Mouse (Mus musculus): ENCODE measurements around the gene Selenon. TPM values are rescaled to one million over a fixed set of nuclear protein-coding genes. Genes with fewer than 3 reads are reported as not detected.

The Selenon gene
- total RNA-seq, 2 experiments from 2014 or later, result 4.4 to 6.3 TPM

- DNase-seq, result peak; percentile 85
- no peak for TF ChIP-seq CTCF (IDR thresholded peaks at IDR 0.05)
- peak overlapping the region; percentile 86 for H3K4me3 ChIP-seq
- H3K27ac ChIP-seq, result peak overlapping the region; percentile 96
- intact Hi-C loops (cut with DNase I), result no loop called here
Measured at GRCm38 (mm10) chr4:134534124-134534886, 17.7 kb downstream of the Selenon start.

GRCm38 (mm10) chr4:134533421-134533820, 18.5 kb downstream of the Selenon start:
- DNase-seq, result no peak
- Histone ChIP-seq H3K4me3 (peak overlapping the region; percentile 86), H3K27ac (peak overlapping the region; percentile 96)
- intact Hi-C loops (cut with DNase I), result no loop called here
- TF ChIP-seq CTCF (IDR thresholded peaks at IDR 0.05), result no peak

- TF ChIP-seq CTCF (IDR thresholded peaks at IDR 0.05), result no peak
- Histone ChIP-seq H3K27ac (no peak overlapping the region), H3K4me3 (no peak overlapping the region)
- no peak for DNase-seq
- intact Hi-C loops (cut with DNase I), result no loop called here
Measured at GRCm38 (mm10) chr4:134532928-134533327, 19.0 kb downstream of the Selenon start.

GRCm38 (mm10) chr4:134526220-134526619, 25.7 kb downstream of the Selenon start:
- TF ChIP-seq CTCF (IDR thresholded peaks at IDR 0.05), result no peak
- no peak overlapping the region for H3K4me3 ChIP-seq
- intact Hi-C loops (cut with DNase I), result no loop called here
- H3K27ac ChIP-seq, result no peak overlapping the region
- no peak for DNase-seq

- intact Hi-C loops (cut with DNase I), result no loop called here
- no peak overlapping the region for H3K4me3 ChIP-seq
- no peak for TF ChIP-seq CTCF (IDR thresholded peaks at IDR 0.05)
- DNase-seq, result no peak
- no peak overlapping the region for H3K27ac ChIP-seq
Measured at GRCm38 (mm10) chr4:134525806-134526205, 26.2 kb downstream of the Selenon start.

GRCm38 (mm10) chr4:134523447-134523846, 28.5 kb downstream of the Selenon start:
- no peak overlapping the region for H3K27ac ChIP-seq
- no peak overlapping the region for H3K4me3 ChIP-seq
- DNase-seq, result no peak
- no peak for TF ChIP-seq CTCF (IDR thresholded peaks at IDR 0.05)
- intact Hi-C loops (cut with DNase I), result no loop called here

- no peak for DNase-seq
- H3K4me3 ChIP-seq, result no peak overlapping the region
- intact Hi-C loops (cut with DNase I), result no loop called here
- H3K27ac ChIP-seq, result no peak overlapping the region
- no peak for TF ChIP-seq CTCF (IDR thresholded peaks at IDR 0.05)
Measured at GRCm38 (mm10) chr4:134519281-134519680, 32.7 kb downstream of the Selenon start.

GRCm38 (mm10) chr4:134518541-134518940, 33.4 kb downstream of the Selenon start:
- intact Hi-C loops (cut with DNase I), result no loop called here
- Histone ChIP-seq H3K4me3 (no peak overlapping the region), H3K27ac (no peak overlapping the region)
- no peak for DNase-seq
- TF ChIP-seq CTCF (IDR thresholded peaks at IDR 0.05), result no peak

- no peak for TF ChIP-seq CTCF (IDR thresholded peaks at IDR 0.05)
- intact Hi-C loops (cut with DNase I), result no loop called here
- no peak for DNase-seq
- Histone ChIP-seq H3K27ac (peak overlapping the region; percentile 88), H3K4me3 (no peak overlapping the region)
Measured at GRCm38 (mm10) chr4:134517719-134518118, 34.2 kb downstream of the Selenon start.

GRCm38 (mm10) chr4:134516981-134517380, 35.0 kb downstream of the Selenon start:
- Histone ChIP-seq H3K27ac (peak overlapping the region; percentile 88), H3K4me3 (no peak overlapping the region; the same call in 1 of the 2 replicates)
- DNase-seq, result peak; percentile 72
- intact Hi-C loops (cut with DNase I), result no loop called here
- TF ChIP-seq CTCF (IDR thresholded peaks at IDR 0.05), result no peak

- no peak for TF ChIP-seq CTCF (IDR thresholded peaks at IDR 0.05)
- DNase-seq, result no peak
- intact Hi-C loops (cut with DNase I), result no loop called here
- peak overlapping the region; percentile 88 for H3K27ac ChIP-seq
- no peak overlapping the region for H3K4me3 ChIP-seq
Measured at GRCm38 (mm10) chr4:134515614-134516013, 36.4 kb downstream of the Selenon start.

GRCm38 (mm10) chr4:134514309-134514930, 37.5 kb downstream of the Selenon start:
- intact Hi-C loops (cut with DNase I), result no loop called here
- H3K27ac ChIP-seq, result no peak overlapping the region
- no peak for TF ChIP-seq CTCF (IDR thresholded peaks at IDR 0.05)

GRCm38 (mm10) chr4:134512798-134513197, 39.2 kb downstream of the Selenon start:
- peak; percentile 62 for TF ChIP-seq CTCF (IDR thresholded peaks at IDR 0.05)
- H3K27ac ChIP-seq, result no peak overlapping the region
- no peak overlapping the region for H3K4me3 ChIP-seq
- intact Hi-C loops (cut with DNase I), result no loop called here
- peak; percentile 80 for DNase-seq

More at GRCm38 (mm10) chr4:134514309-134514930, 37.5 kb downstream of the Selenon start:
- no peak for DNase-seq
- H3K4me3 ChIP-seq, result no peak overlapping the region

All from gastrocnemius, adult 2 months (tissue).